Mouse (Mus musculus) frontal cortex, postnatal 14 days (tissue): ENCODE results near the gene Oprd1.

Experiments
- DNase-seq, 2 experiments: peaks; one replicate each; pipeline ENCODE4 v3.0.0; 2022; ENCODE audit warnings: low spot score in 2 of 2

Gene Oprd1

DNA sequence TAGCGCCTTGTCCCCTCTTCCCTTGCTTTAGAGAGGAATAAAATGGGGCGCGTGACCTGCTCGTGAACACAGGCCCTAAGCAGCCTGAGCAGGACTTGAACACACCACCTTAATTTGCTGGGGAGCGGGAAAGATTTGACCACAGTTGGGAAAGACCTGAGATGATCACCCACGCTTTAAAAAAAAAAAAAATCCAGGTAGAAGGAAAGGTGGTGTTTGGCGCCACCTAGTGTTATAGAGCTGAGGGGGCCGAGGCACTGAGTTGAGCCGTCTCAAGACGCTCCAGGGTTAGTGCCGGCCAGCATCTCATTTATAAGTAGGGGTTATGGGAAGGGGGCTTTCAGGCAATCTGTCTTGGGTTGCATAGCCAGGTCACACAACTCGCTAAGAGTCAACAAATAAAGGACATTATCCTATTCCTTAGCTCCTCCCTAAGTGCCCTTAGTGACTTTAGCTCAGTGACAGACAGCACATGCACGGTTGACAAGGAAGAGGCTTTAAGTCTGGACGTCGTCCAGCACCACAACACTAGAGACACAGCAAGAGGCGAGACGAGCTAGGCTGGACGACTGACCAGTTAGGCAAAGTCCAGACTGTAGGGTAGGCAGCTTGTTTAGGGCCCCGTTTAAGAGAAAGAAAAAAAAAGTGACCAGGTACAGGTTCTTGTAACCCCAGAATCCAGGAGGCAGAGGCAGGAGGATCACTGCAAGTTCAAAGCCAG lies 64.6 kb downstream of the Oprd1 start:
- DNase-seq, result peak in 1 of 2 experiments; percentile 52

- DNase-seq, result no peak
Observed at GRCm38 (mm10) chr4:132078296-132078714, 66.0 kb downstream of the Oprd1 start.

GRCm38 (mm10) chr4:132077445-132077844 lies 66.8 kb downstream of the Oprd1 start:
- no peak for DNase-seq

DNA sequence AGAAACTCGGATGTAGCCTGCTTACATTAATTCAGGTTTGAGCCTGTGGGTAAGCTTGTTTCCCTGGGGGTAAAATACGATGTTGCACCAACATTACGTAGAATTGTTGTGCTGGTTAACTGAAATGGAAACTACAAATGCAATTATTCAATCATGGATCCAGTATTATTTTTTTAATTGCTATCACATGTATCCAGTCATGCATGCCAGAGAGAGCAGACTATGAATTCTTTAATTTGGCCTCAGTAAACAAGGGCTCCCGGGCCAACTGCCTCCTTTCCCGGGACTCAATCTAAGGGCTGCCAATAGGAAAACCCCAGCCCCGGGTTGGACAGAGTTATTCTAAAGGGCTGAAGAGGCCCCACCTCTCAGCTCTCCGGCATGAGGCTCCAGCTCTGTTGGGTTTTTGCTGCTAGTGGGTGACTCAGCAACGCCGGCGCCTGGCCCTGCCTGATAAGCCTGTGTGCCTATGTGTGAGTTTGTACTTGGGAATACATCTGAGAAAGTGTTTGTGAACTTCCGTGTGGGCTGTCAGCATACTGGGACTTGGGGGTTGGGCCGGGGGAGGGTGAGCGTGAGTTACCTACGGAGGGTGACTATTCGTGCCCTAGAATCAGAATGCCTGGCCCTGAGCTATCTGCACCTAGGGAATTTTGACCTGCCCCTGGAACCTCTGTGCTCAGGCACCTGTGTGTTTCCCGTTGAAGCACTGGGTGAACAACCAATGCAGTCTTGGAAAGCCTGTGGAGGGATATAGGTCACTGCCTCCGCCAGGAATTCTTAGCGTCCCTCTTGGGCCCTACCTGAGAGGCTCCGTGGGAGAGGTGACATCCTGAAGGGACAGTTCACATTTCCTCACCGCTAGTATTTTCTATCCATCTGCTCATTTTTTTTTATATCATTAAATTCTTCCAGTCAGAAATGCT lies 67.5 kb downstream of the Oprd1 start:
- DNase-seq, result peak in 1 of 2 experiments; percentile 14

DNA sequence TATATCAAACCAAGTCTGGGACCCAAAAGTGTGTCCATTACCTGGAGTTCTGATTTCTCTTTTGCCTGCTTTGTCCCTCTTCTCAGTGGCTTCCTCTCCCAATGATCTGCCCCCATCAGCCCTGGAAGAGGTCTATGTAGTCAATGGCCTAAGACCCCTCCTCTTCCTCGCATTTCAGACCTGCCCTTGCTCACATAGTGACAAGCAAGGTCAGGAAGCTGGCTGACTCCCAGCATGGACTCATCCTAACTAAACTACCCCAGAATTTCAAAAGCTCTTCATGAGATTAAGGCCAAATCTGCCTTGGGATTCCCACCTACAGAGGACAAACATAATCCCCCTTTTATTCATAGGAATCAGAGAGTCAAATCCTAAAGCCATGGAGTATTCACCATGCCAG lies 68.5 kb downstream of the Oprd1 start:
- DNase-seq, result no peak

DNA sequence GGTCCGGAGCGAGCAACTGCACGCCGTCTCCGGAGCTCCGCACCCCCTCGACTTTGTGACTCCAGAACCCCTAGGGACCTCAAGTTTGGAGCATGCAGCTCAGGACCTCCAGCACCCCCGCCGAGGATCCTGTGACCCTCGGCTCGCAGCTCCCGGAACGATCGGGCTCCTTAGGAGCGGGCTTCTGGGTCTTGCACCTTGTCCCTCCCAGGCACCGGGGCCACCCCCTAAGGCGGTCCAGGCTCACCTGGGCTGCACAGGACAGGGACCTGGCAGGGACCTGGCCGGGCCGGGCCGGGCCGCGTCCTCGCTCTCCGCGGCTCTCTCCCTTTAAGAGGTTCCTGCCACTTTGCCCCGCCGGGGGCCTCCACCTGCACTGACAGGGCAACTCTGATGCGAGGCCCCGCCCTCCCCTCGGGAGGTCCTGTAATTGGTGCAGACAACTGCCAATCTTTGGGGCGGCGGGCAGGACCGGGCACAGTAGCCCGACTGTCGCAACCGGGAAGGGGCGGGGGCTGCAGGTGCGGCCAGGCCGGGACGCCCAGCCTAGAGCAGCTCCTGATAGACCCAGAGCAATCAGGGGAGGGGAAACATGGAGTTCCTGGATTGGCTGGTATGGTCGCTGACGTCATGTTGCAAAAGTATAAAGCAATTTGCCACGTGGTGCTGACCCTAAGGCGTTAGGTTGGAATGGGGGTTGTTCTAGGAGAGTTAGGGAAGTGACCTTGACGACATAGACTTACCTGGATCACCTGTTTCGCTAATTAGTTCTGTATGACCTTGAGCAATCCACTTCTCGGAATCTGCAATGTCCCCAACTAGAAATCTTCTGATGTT lies 69.1 kb downstream of the Oprd1 start, which contains the start of gene Epb41:
Gene Epb41 (minus strand): TSS at position 389 of the 837 bp plus-strand sequence.
- DNase-seq, result peak; percentile 89 to 90

DNA sequence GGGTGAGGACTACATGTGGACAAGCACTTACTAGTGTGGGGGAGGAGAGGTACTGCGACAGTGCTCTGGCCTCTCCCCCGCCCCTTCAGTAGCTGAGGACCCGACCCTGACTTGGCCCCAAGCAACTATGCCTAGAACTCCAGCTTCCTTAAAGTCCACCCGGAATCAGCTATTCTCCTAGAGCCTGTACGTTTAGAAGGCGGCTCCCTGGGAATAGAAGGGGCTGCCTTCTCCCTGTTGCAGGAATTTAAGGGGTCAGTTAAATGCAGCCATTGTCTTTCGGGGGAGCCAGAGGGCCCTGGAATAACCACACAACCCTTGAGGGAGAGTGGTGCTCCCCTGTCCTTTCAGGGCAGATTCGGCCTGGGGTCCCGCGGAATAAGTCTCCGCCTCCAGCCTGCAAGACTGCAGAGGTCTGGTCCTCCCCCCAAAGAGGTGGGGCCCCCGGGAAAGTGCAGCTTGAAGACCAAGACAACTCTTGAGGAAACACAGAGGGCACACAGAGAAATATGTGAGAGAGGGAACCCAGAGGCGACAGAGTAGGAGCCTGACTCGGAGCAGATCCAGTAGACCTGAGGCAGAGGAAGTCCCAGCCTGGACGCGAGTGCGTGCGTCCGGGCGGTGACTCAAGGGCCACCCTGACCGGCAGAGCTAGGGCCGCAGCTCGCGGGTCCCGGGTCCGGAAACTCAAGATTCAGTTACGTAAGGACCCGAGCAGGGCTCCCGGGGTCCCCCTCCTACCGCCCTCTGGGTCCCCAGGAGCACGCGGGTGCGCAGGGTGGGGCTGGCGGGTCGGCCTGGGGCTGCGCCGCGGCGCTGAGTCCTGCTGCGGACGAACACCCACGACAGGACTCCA lies 70.0 kb downstream of the Oprd1 start, which contains the start of gene Gm10300:
Gene Gm10300 (plus strand): TSS at position 621 of the 856 bp plus-strand sequence.
- DNase-seq, result peak in 1 of 2 experiments; percentile 22

GRCm38 (mm10) chr4:132072946-132073345 lies 71.3 kb downstream of the Oprd1 start:
- DNase-seq, result no peak

- no peak for DNase-seq
Observed at GRCm38 (mm10) chr4:132072156-132072555, 72.1 kb downstream of the Oprd1 start.

DNA sequence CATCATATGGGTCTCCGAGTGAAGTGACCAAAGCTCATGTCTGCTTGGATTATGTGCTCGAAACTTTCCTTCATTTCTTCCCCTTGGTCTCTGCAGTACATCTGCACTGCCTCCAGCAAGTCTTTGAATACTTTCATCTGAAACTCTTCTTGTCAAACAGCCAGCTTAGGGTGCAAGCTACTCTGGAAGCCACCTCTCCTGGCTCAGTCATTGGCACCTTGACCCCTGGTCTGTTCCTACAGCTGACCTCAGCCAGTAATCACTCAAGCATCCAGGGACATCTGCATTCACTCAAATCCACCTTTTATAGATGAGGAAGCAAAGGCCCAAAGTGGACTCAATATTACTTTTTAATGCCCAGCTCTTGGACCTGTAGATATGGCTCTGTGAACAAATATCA lies 72.6 kb downstream of the Oprd1 start:
- DNase-seq, result no peak

DNA sequence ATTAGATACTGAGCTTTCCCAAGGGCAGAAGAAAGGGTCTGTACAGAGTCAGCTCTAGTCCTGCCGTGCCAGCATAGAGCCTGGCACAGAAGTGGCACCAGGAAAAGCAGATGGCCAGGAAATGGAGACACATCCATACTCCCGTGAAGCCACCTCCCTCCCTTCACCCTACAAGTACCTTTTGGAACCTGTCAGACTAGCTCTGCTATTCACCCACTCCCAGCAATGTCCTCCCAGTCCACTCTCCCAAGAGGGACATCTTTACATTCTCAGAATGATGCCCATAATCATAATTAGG lies 76.4 kb downstream of the Oprd1 start:
- no peak for DNase-seq

DNA sequence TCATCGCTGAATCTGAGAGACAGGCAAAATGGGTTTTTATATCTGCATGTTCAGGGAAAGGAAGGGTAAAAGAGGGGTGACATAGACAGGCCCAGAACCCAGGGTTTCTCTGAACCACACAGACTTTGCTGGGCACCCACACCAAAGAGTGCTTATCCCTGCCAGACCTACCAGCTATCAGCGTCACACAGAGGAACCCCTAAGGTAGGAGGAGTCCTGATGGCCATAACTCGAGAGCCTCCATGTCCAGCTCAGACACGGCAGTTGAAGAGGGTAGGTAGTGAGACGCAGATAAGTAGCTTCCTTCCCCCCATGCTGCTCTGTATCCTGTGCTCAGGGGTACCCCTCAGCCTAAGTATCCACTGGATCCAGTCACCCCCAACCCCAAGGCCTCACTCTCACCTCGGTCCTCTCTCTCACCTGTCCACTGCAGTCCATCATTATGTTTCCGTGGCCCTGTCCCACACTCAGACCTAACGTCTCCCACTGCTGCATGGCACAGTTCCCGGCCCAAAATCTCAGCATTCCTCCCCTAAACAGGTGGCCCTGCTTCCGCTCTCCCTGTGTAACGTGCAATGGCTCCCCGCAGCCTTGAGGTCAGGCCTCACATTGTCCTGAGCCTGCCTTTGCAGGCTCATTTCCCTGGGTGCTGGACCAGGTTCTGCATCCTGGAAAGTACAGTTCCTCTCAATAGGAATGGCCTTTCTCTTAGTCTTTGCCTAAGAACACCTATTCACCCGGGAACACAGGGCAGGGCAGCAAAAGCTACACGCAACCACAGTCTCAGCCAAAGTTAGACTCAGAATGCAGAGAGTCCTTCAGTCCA lies 77.0 kb downstream of the Oprd1 start:
- no peak for DNase-seq

GRCm38 (mm10) chr4:132066101-132066773 lies 78.0 kb downstream of the Oprd1 start:
- no peak for DNase-seq

DNA sequence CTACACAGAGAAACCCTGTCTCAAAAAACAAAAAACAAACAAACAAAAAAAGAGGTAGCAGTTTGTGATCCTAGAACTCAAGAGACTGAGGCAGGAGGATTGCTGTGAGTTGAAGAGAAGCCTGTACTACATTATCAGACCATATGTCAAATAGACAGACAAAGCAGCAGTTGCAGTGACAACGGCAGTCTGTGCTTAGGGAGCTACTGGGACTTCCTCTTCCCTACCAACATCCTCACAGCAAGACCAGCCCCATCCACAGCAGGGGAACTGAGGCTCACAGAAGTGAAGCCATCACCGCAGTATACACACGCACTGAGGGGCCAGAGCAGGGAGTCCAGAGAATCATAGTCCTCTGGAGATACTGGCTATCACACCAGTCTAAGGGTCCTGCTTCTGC lies 78.7 kb downstream of the Oprd1 start:
- DNase-seq, result no peak

DNA sequence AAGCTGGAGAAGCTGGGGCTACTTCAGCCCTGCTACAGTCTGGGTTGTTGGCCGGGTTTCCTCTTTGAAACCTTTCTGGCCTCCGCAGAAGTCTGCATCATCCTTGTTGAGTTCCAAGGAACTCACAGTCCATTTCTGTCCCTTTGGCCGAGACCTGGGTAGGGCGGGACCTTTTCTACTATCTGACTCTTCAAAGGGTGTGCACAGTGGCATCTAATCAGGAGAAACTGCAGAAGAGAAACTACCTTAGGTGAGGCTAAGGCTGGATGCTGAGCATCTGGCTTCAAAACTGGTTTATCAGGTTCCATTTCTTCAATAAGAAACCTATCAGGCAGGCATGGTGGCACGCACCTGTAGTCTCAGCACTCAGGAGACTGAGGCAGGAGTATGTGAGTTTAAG lies 79.7 kb downstream of the Oprd1 start:
- DNase-seq, result no peak

GRCm38 (mm10) chr4:132062934-132063884 lies 81.1 kb downstream of the Oprd1 start:
- no peak for DNase-seq

GRCm38 (mm10) chr4:132062289-132062688 lies 82.0 kb downstream of the Oprd1 start:
- no peak for DNase-seq
